Mouse (Mus musculus) heart, postnatal 14 days (tissue): ENCODE data around the gene Tmem132e. TPM values are rescaled to one million over a fixed set of nuclear protein-coding genes. Genes with fewer than 3 reads are reported as not detected.
A peak's percentile ranks its signal among the peaks of the same experiment; 100 is the strongest.

Experiments used
- DNase-seq, 2 experiments: peaks; one replicate each; pipeline ENCODE4 v3.0.0; 2021 to 2022
- intact Hi-C: fragments of 180-260 bp; cut with DNase I; formaldehyde crosslinking; loops from one replicate; pipeline ENCODE4 v1.15.1; 2025
- long read RNA-seq, 2 experiments: library from polyadenylated mRNA; stranded (forward); transcript quantifications; one replicate each; pipeline ENCODE4 v2.0.0; 2021
- total RNA-seq, 2 experiments: library from RNA; stranded (reverse); gene quantifications; 2 replicates each; pipeline ENCODE4 v1.2.3; 2021

Gene Tmem132e
- under 1 TPM in 1 of 2 experiments, not detected in 1; 0.05 TPM for total RNA-seq
- long read RNA-seq, experiment 1: 0 reads
- long read RNA-seq, experiment 2: 0 reads

GRCm38 (mm10) chr11:82388371-82389313, at the start of gene Tmem132e:
Gene Tmem132e (plus strand): TSS chr11:82388900.
- intact Hi-C loops: no loop called here
- DNase-seq: peak; percentile 3 to 12

GRCm38 (mm10) chr11:82339921-82340401, 48.7 kb upstream of the Tmem132e start:
- intact Hi-C loops: no loop called here

DNA sequence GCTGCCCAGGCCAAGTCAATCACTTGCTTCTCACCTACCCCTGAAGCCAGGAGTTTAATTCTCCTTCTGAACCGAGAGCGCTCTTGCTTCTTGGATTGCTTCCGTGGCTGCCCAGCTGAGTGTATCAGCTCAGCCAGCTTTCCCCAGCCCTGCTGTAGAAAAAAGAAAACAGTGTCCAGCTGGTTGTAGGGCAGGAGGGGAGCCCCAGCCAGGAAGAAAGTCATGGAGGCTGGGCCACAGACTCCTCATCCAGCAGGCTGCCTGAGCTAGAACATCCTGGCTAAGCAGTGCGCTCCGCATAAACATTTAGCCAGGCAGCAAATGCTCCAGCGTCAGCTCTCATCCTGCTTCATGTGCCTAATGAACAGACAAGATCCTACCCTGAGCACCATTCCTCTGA, 48.3 kb upstream of the Tmem132e start:
- intact Hi-C loops: no loop called here
- DNase-seq: peak in 1 of 2 experiments; percentile 5

More at GRCm38 (mm10) chr11:82339921-82340401, 48.7 kb upstream of the Tmem132e start:
- DNase-seq: peak; percentile 16 to 31

DNA sequence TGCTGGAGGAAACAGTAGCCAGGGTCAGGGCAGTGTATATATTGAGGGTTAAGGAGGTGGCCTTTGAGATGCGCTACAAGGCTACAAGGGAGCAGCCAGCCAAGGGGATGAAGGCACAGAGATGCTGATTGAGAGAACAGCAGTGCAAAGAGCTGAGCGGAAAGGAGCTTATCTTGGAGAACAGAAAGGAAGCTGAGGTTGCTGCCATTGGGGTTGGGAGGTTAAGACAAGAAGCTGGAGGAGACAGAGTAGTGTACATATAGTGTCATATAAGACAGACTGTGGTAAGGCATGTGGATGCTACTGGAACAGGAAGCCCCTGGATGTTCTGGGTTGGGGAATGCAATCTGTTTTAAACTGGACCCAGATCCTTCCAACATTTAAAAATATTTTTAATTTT, 47.8 kb upstream of the Tmem132e start:
- DNase-seq: no peak
- intact Hi-C loops: no loop called here

- DNase-seq: no peak
- intact Hi-C loops: no loop called here
Observed at GRCm38 (mm10) chr11:82351039-82351438, 37.7 kb upstream of the Tmem132e start.

DNA sequence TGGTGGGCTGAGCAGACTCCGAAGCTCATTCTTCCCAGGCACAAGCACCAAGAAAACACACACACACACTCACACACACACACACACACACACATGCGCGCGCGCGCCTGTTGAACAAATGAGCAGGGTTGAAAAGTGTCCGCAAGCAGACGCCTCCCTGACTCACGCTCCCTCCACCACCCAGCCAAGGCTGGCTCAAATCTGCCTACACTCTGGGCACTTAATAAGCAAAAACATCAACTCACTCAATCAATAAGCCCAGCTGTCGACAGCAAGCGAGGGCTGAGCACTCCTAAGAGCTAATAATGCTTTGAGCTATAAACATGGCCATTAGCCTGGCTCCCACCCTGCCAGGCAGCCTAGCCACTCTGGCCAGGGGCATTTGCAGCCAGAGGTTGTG, 18.5 kb upstream of the Tmem132e start:
- DNase-seq: no peak
- intact Hi-C loops: no loop called here

GRCm38 (mm10) chr11:82371577-82371976, 17.1 kb upstream of the Tmem132e start:
- peak; percentile 8 to 36 for DNase-seq
- intact Hi-C loops: no loop called here

DNA sequence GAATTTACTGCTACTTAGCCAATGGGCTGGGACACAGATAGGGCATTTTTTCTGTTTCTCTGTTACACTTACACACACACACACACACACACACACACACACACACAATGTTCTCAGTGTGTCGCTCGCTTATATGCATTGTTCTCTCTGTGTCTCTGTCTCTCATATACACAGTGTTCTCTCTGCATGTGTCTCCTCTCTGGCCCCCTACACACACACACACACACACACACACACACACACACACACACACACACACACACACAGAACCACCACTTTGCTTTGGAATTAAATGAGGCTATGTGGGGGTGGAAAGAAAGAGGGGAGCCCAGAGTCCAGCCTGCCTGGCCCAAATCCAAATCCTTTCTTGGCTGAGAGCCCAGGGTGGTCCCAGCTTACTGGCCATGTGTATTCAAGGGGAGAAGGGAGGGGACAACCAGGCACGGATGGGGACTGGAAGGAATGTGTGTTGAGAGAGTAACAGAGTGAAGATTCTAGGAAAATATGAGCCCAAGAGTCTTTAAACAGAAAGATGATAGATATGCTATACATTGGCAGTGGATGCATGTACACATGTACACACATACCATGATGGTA, 8.0 kb upstream of the Tmem132e start:
- intact Hi-C loops: no loop called here
- no peak for DNase-seq

GRCm38 (mm10) chr11:82386970-82387540, 1.6 kb upstream of the Tmem132e start:
- intact Hi-C loops: no loop called here

GRCm38 (mm10) chr11:82387711-82388341, 874 bp upstream of the Tmem132e start:
- peak in 1 of 2 experiments; percentile 3 for DNase-seq
- intact Hi-C loops: no loop called here

More at GRCm38 (mm10) chr11:82386970-82387540, 1.6 kb upstream of the Tmem132e start:
- peak; percentile 2 to 13 for DNase-seq

- DNase-seq: peak in 1 of 2 experiments; percentile 3
- intact Hi-C loops: no loop called here
Observed at GRCm38 (mm10) chr11:82389396-82390291, 944 bp downstream of the Tmem132e start.

GRCm38 (mm10) chr11:82392341-82392740, 3.6 kb downstream of the Tmem132e start:
- intact Hi-C loops: no loop called here
- no peak for DNase-seq

DNA sequence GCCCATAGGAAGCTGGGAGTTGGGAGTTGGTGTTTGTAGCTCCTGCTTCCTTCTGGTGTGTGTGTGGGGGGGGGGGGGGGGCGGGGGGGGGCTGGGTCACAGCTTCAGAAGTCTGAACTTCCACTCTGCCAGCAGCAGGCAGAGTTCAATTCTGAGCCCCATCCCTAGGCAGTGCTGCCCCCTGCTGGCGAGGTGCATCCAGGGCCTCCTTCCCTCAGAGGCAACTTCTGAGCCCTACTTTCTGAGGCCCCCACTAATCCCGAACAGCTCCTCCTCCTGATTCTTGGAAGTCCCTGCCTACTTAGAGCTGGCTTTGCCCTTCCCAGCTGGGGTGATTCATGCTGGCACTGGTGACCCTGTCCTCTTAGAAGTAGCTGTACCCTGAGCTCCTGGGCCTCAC, 10.9 kb downstream of the Tmem132e start:
- intact Hi-C loops: loop anchor here (1.0 kb wide), 1 partner anchor 164 kb away; no protein-coding TSS in a partner anchor
- peak; percentile 41 to 59 for DNase-seq

- intact Hi-C loops: no loop called here
- DNase-seq: no peak
Observed at GRCm38 (mm10) chr11:82405641-82406040, 16.9 kb downstream of the Tmem132e start.

DNA sequence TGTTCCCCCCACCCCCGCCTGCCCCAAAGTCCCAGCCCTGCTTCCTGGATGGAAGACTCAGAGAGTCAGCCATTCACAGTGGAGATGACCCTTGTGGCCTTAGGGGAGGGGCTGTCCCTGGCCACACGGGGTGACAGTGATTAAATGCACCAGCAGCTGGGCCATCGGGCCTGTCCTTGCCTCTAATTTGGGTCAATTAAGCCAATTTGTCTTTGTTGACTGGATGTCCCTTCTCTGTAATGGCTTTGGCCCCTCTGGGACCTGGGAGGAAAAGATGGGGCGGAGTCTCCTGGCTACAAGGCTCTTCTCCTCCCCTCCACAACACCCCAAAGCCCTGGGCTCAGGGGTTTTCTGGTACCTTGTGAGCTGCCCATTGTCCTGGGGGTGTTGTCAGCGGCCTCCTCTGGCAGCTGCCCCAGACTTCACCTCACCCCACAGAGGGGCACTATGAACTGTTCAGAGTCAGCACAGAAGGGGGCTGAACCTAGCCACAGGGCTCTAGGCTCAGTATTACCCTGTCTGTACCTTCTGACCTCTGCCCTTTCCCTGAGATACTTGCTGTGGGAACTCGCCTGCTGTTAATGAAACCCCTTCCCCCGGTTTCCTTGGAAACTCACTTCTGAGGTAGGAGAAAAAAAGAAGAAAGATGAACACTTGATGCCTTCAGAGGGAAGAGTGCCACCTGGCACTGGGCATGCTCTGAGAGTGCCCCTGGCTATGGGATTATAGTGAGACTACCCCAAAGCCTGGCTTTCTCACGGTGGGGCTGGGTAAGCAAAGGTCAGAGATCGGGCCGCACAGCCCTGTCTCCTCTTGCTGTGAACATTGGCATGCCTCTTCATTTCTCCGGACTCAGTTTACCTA, 17.9 kb downstream of the Tmem132e start:
- intact Hi-C loops: no loop called here
- no peak for DNase-seq

DNA sequence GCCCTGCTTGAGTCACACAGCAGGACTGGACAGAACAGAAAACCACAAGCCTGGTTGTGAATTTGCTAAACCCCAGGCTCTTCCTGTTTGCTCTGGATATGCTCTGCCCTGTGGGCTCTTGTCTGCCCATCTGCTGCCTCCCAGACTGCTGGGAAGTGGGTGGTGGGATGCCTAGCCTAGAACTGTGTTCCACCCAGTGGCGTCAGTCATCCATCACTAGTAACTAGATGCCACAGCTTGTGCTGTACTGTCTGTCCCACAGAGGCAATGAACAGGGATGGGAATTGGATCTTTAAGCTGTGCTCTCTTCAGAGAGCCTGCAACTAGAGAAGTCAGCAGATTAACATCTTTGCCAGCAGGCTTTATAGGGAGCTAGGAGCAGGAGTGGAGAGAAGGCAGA, 23.8 kb downstream of the Tmem132e start:
- intact Hi-C loops: no loop called here

GRCm38 (mm10) chr11:82418337-82419041, 29.8 kb downstream of the Tmem132e start:
- no peak for DNase-seq
- intact Hi-C loops: no loop called here

More for the DNA sequence above, 23.8 kb downstream of the Tmem132e start:
- DNase-seq: no peak

- intact Hi-C loops: no loop called here
- no peak for DNase-seq
Observed at GRCm38 (mm10) chr11:82421909-82422308, 33.2 kb downstream of the Tmem132e start.
